Mouse (Mus musculus) bone marrow, adult 2 months (tissue): ENCODE data around the gene Sipa1l3.

Source experiments
- CTCF ChIP-seq: fragments of 200-500 bp; IDR thresholded peaks from 2 replicates; pipeline ENCODE4 v1.5.1; 2011; ENCODE audit warnings: low read length, control low read depth; ENCODE audit not compliant: control insufficient read depth, insufficient read depth
- POLR2A ChIP-seq: fragments of 200-500 bp; IDR thresholded peaks from 2 replicates; pipeline ENCODE4 v1.6.1; 2011; ENCODE audit warnings: low read depth, mild to moderate bottlenecking, control low read depth, low read length, borderline replicate concordance; ENCODE audit not compliant: control insufficient read depth

DNA sequence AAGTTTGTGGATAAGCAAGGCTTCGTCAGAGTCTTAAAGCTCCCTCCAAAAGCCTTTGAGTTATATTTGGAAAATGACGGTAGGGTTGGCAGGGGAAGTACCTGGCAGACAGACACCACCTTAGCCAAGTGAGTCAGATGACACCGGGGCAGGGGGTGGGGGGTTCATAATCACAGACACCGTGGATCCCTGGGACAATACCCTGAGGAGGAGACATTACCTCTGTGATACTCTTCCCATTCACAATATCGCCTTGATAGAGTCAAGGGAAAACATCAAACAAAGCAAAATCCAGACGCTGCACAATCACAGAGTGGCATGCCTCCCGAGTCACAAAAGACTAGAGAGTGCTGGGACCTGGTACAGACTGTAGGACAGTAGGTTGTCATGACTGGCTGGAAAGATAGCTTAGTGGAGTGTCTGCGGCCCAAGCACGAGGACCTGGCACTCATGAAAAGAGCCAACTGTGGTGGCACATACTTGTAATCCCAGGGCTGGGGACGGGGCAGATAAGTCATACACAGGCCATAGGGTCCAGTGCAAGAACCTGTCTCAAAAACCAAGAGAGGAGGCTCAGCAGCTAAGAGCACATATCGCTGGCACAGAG, 85.4 kb downstream of the Sipa1l3 start:
- TF ChIP-seq CTCF (no peak), POLR2A (no peak)
